Mouse (Mus musculus) heart, postnatal 14 days (tissue): ENCODE results near the gene Eif4g1. TPM values are rescaled to one million over a fixed set of nuclear protein-coding genes. Genes with fewer than 3 reads are reported as not detected.

Experiments used
- DNase-seq, 2 experiments: peaks; one replicate each; pipeline ENCODE4 v3.0.0; 2021 to 2022
- intact Hi-C: fragments of 180-260 bp; cut with DNase I; formaldehyde crosslinking; loops from one replicate; pipeline ENCODE4 v1.15.1; 2025
- total RNA-seq, 2 experiments: library from RNA; stranded (reverse); gene quantifications; 2 replicates each; pipeline ENCODE4 v1.2.3; 2021

The Eif4g1 gene
- total RNA-seq, 2 experiments from 2014 or later: 329 to 343 TPM

GRCm38 (mm10) chr16:20670291-20670690 lies 2.2 kb downstream of the Eif4g1 start:
- intact Hi-C loops: no loop called here
- no peak for DNase-seq

- intact Hi-C loops: no loop called here
- no peak for DNase-seq
Measured at GRCm38 (mm10) chr16:20671886-20672285, 3.8 kb downstream of the Eif4g1 start.

- intact Hi-C loops: no loop called here
- DNase-seq: peak; percentile 98
Measured at GRCm38 (mm10) chr16:20672500-20672902, 4.4 kb downstream of the Eif4g1 start.

- DNase-seq: peak; percentile 81 to 82
- intact Hi-C loops: no loop called here
Measured at GRCm38 (mm10) chr16:20672965-20673705, 5.0 kb downstream of the Eif4g1 start.

GRCm38 (mm10) chr16:20673706-20674303 lies 5.7 kb downstream of the Eif4g1 start:
- DNase-seq: peak; percentile 16 to 34
- intact Hi-C loops: loop anchor here (1.0 kb wide), 1 partner anchor 18 kb away; no protein-coding TSS in a partner anchor

- intact Hi-C loops: no loop called here
- no peak for DNase-seq
Measured at GRCm38 (mm10) chr16:20675213-20675612, 7.1 kb downstream of the Eif4g1 start.

GRCm38 (mm10) chr16:20676702-20677101 lies 8.6 kb downstream of the Eif4g1 start:
- intact Hi-C loops: no loop called here
- no peak for DNase-seq

- intact Hi-C loops: no loop called here
- no peak for DNase-seq
Measured at GRCm38 (mm10) chr16:20677380-20677779, 9.3 kb downstream of the Eif4g1 start.

- intact Hi-C loops: no loop called here
- peak; percentile 86 to 90 for DNase-seq
Measured at GRCm38 (mm10) chr16:20677974-20678675, 10.0 kb downstream of the Eif4g1 start.

- no peak for DNase-seq
- intact Hi-C loops: no loop called here
Measured at GRCm38 (mm10) chr16:20690774-20691173, 22.7 kb downstream of the Eif4g1 start.

- DNase-seq: no peak
- intact Hi-C loops: loop anchor here (1.0 kb wide), 1 partner anchor 17 kb away; no protein-coding TSS in a partner anchor
Measured at GRCm38 (mm10) chr16:20691617-20692016, 23.5 kb downstream of the Eif4g1 start.

GRCm38 (mm10) chr16:20692241-20692965 lies 24.3 kb downstream of the Eif4g1 start:
- intact Hi-C loops: loop anchor here (1.0 kb wide), 1 partner anchor 18 kb away; no protein-coding TSS in a partner anchor
- DNase-seq: no peak

GRCm38 (mm10) chr16:20693111-20693701 lies 25.1 kb downstream of the Eif4g1 start, which contains the start of gene Fam131a:
Gene Fam131a (plus strand): TSS chr16:20693241.
- intact Hi-C loops: no loop called here
- peak; percentile 91 to 94 for DNase-seq

- DNase-seq: peak; percentile 56 to 63
- intact Hi-C loops: no loop called here
Measured at GRCm38 (mm10) chr16:20694781-20695180, 26.7 kb downstream of the Eif4g1 start.

- intact Hi-C loops: no loop called here
- DNase-seq: peak; percentile 93
Measured at GRCm38 (mm10) chr16:20695622-20696323, 27.7 kb downstream of the Eif4g1 start.

- intact Hi-C loops: no loop called here
- DNase-seq: no peak
Measured at GRCm38 (mm10) chr16:20699266-20699665, 31.2 kb downstream of the Eif4g1 start.

GRCm38 (mm10) chr16:20700036-20700435 lies 31.9 kb downstream of the Eif4g1 start:
- peak; percentile 41 to 46 for DNase-seq
- intact Hi-C loops: no loop called here

- no peak for DNase-seq
- intact Hi-C loops: no loop called here
Measured at GRCm38 (mm10) chr16:20701316-20701715, 33.2 kb downstream of the Eif4g1 start.

GRCm38 (mm10) chr16:20701729-20702521 lies 33.8 kb downstream of the Eif4g1 start:
- intact Hi-C loops: no loop called here
- DNase-seq: no peak
